Mouse (Mus musculus) ES-E14 (cell line): Measurements from ENCODE around the gene Peli3. TPM values are rescaled to one million over a fixed set of nuclear protein-coding genes. Genes with fewer than 3 reads are reported as not detected.

Source experiments
- DNase-seq: peaks from one replicate; pipeline ENCODE4 v3.0.0-alpha.2; 2013; ENCODE audit warnings: low read depth, low spot score
- H3K27ac ChIP-seq: 2 replicates; pipeline ENCODE4 v1.5.1; 2012; ENCODE audit warnings: low read depth, mild to moderate bottlenecking, low read length, moderate library complexity, mixed read lengths; ENCODE audit not compliant: poor library complexity, insufficient read depth, severe bottlenecking
- H3K36me3 ChIP-seq: 2 replicates; pipeline ENCODE4 v1.6.1; 2012; ENCODE audit warnings: mild to moderate bottlenecking, low read length, moderate library complexity, mixed read lengths; ENCODE audit not compliant: control insufficient read depth, poor library complexity, insufficient read depth, severe bottlenecking
- H3K4me1 ChIP-seq, 2 experiments: fragments of 150-350 bp in 1 of 2; sonication (generic) in 1 of 2; 2 replicates each; pipeline ENCODE4 v1.6.1; 2012; ENCODE audit warnings: low read length in 2 of 2, mild to moderate bottlenecking in 1 of 2, mixed read lengths in 1 of 2; ENCODE audit not compliant: control insufficient read depth in 2 of 2, insufficient read depth in 2 of 2, poor library complexity in 1 of 2
- H3K4me3 ChIP-seq, 2 experiments: fragments of 150-350 bp in 1 of 2; sonication (generic) in 1 of 2; 2 replicates each; pipeline ENCODE4 v1.5.1; 2012; ENCODE audit warnings: low read length in 2 of 2, low read depth in 1 of 2, mild to moderate bottlenecking in 1 of 2, mixed read lengths in 1 of 2; ENCODE audit not compliant: insufficient read depth in 1 of 2, poor library complexity in 1 of 2, severe bottlenecking in 1 of 2
- H3K9ac ChIP-seq: 2 replicates; pipeline ENCODE4 v1.6.1; 2012; ENCODE audit warnings: low read depth, mild to moderate bottlenecking, low read length, mixed read lengths; ENCODE audit not compliant: poor library complexity, insufficient read depth, severe bottlenecking
- H3K9me3 ChIP-seq: fragments of 150-350 bp; sonication (generic); 2 replicates; pipeline ENCODE4 v1.6.1; 2012; ENCODE audit warnings: low read depth, mild to moderate bottlenecking, low read length; ENCODE audit not compliant: control insufficient read depth, insufficient read depth
- CHD2 ChIP-seq: IDR thresholded peaks from 2 replicates; pipeline ENCODE4 v1.6.1; 2014; ENCODE audit warnings: mild to moderate bottlenecking, low read depth, low read length, inconsistent platforms
- HCFC1 ChIP-seq: IDR thresholded peaks from 2 replicates; pipeline ENCODE4 v1.6.1; 2012; ENCODE audit warnings: low read length, inconsistent platforms, borderline replicate concordance; ENCODE audit not compliant: insufficient read depth
- MAFK ChIP-seq: IDR thresholded peaks from 2 replicates; pipeline ENCODE4 v1.6.1; 2014; ENCODE audit warnings: mild to moderate bottlenecking, low read depth, low read length, inconsistent platforms; ENCODE audit not compliant: insufficient read depth
- ZC3H11A ChIP-seq: IDR thresholded peaks from 2 replicates; pipeline ENCODE4 v1.6.1; 2012; ENCODE audit warnings: low read depth, mild to moderate bottlenecking, inconsistent platforms, low read length, borderline replicate concordance
- ZNF384 ChIP-seq: IDR thresholded peaks from 2 replicates; pipeline ENCODE4 v1.6.1; 2012; ENCODE audit warnings: low read depth, low read length, inconsistent platforms
- in situ Hi-C, 2 experiments: fragments of 600-800 bp; cut with MboI; formaldehyde crosslinking; loops; one replicate each; pipeline ENCODE4 v1.15.1; 2025; ENCODE audit warnings: low sequenced_read_pairs in 2 of 2, inconsistent platforms in 1 of 2; ENCODE audit not compliant: unreplicated experiment in 2 of 2
- total RNA-seq: library from RNA; depleted of rRNA; stranded (reverse); fragments of 300-350 nt; gene quantifications from 2 replicates; pipeline ENCODE4 v1.2.3, GENCODE M21; 2012

Gene Peli3
- total RNA-seq, 1 experiment: 0.76 TPM

DNA sequence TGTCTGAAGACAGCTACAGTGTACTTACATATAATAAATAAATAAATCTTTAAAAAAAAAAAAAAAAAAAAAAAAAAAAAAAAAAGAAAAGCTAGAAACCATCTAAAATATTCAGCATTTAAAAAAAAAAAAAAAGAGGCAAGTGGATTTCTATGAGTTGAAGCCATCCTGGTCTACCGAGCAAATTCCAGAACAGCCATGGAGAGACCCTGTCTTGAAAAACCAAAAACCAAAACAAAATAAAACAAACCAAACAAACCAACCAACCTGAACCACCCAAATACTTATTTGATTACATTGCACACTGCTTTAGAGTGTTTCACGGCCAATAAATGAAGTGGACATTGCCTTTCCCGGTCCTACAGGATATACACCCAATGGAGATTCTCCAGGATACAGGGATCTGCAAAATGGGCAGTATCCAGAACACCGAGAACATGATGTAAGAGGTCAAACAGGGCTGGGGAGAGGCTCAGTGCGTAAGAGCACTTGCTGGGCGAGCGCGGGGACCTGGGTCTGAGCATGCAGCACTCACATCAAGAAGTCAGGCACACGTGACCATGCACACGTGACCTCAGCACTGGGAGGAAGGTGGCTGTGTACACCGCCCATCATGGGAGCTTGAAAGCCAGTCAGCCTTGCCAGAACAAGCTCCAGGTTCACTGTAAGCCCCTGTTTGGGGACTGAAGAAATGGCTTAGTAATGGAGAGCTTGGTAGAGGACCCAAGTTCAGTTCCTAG lies 17.6 kb downstream of the Peli3 start:
- in situ Hi-C loops: no loop called here
- no peak for TF ChIP-seq MAFK
- TF ChIP-seq CHD2: no peak
- no peak for TF ChIP-seq ZC3H11A
- no peak for TF ChIP-seq HCFC1
- TF ChIP-seq ZNF384: peak; percentile 91
- H3K36me3 ChIP-seq: peaks cover 44% of the 10 kb centered on the region

DNA sequence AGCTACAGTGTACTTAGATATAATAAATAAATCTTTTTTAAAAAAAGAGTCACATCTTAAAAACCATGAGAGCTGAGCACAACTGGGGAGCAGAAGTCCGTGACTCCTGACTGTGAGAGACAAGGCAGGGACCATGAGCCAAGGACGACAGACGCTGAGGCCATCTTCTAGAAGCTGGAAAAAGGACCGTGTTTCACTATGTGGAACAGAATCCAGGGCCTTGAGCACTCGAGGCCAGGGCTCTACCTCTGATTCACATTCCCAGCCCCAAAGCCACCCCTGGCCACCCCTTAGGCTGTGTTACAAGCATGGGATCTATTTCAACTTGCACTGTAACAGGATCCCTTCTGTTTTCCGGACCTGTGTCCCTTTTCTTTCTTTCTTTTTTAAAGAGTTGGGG lies 23.3 kb downstream of the Peli3 start:
- no peak for TF ChIP-seq ZNF384
- TF ChIP-seq CHD2: no peak
- TF ChIP-seq HCFC1: no peak
- no peak for TF ChIP-seq MAFK
- no peak for TF ChIP-seq ZC3H11A
- H3K27ac ChIP-seq: no peak overlapping the region
- no peak overlapping the region for H3K9ac ChIP-seq
- in situ Hi-C loops: no loop called here
- H3K4me3 ChIP-seq: no peak overlapping the region
- DNase-seq: no peak
- H3K4me1 ChIP-seq: no peaks in the 10 kb centered on the region
- H3K36me3 ChIP-seq: peaks cover 82% of the 10 kb centered on the region
- H3K9me3 ChIP-seq: no peaks in the 10 kb centered on the region

More for the DNA sequence above, 17.6 kb downstream of the Peli3 start:
- Histone ChIP-seq H3K4me1 (peaks cover 0 to 15% of the 10 kb centered on the region in 2 experiments; a peak in 2 of 4 replicates), H3K4me3 (peak overlapping the region in 1 of 2 experiments; percentile 20; a peak in 1 of 4 replicates), H3K9me3 (no peaks in the 10 kb centered on the region), H3K27ac (peak overlapping the region; percentile 2; the same call in 1 of the 2 replicates), H3K9ac (peak overlapping the region; percentile 57; the same call in 1 of the 2 replicates)
- peak; percentile 47 for DNase-seq

DNA sequence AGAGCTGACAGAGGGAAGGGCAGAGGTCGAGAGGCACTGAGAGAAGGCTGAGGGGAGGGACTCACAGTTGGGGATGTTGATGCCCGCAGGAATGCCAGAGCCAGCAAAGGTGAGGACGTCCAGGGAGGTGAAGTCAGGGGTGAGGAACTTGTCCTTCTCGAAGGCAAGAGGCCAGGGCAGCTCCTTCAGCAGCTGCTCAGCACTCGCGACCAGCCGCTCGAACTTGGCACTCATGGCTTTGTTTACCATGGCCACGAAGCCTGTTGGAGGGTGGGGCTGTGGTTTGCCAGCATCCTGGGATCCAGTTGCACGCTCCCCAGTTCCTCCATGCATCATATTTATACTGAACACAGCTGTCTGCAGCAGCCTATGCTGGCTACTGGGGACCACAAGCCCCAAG lies 26.1 kb downstream of the Peli3 start:
- peaks cover 79% of the 10 kb centered on the region for H3K36me3 ChIP-seq
- no peak overlapping the region for H3K27ac ChIP-seq
- DNase-seq: no peak
- in situ Hi-C loops: no loop called here
- no peak overlapping the region for H3K9ac ChIP-seq
- H3K4me1 ChIP-seq: no peaks in the 10 kb centered on the region
- H3K9me3 ChIP-seq: no peaks in the 10 kb centered on the region
- H3K4me3 ChIP-seq: no peak overlapping the region
- TF ChIP-seq MAFK: no peak
- no peak for TF ChIP-seq ZC3H11A
- no peak for TF ChIP-seq ZNF384
- TF ChIP-seq CHD2: no peak
- no peak for TF ChIP-seq HCFC1

DNA sequence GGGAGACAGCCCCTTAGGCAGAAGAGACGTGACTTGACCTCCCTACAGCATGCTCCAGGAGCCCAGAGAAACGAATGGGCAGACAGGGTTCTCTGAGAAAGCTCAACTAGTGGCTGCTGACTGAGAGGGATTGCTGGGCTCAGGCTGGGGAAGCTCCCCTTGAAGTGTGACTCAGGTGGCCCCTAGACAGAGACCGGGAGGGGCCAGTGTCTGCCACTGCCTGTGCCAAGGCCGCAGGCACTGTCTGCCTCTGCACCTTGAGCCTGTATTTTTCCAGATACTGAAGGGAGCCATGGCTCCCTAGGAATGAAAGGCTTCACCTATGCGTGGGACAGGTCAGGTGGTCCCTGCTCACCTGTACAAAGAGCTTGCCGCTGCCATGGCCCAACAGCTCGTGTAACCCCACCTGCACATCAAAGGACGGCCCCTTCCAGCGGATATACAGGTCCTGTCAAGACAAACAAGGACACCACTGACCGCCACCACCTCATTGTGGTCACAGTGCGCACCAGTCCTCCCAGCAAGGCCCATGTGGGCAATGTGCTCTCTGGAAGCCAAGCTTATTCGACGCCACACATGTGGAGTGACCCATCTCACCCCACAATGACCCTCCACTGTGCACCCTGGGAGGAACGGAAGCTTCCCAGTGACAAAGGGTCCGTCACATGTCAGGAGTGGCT lies 26.9 kb downstream of the Peli3 start:
- H3K27ac ChIP-seq: no peak overlapping the region
- in situ Hi-C loops: no loop called here
- H3K4me3 ChIP-seq: no peak overlapping the region
- TF ChIP-seq ZC3H11A: no peak
- no peak for TF ChIP-seq ZNF384
- no peak for TF ChIP-seq CHD2
- no peak for TF ChIP-seq MAFK
- no peak for TF ChIP-seq HCFC1
- no peak overlapping the region for H3K9ac ChIP-seq
- no peaks in the 10 kb centered on the region for H3K4me1 ChIP-seq
- H3K9me3 ChIP-seq: no peaks in the 10 kb centered on the region
- peaks cover 72% of the 10 kb centered on the region for H3K36me3 ChIP-seq
- no peak for DNase-seq
